Mouse (Mus musculus) heart, adult 8-10 months (tissue): ENCODE measurements around the gene Saa4. TPM values are rescaled to one million over a fixed set of nuclear protein-coding genes. Genes with fewer than 3 reads are reported as not detected.
A peak's percentile ranks its signal among the peaks of the same experiment; 100 is the strongest.
"Not testable (repeated sequence)": the region's sequence is repeated elsewhere in the genome, so short reads cannot be mapped to it uniquely, and the experiment has no call there.

ENCODE experiments used
- DNase-seq: peaks from one replicate; pipeline ENCODE4 v3.0.0; 2022; ENCODE audit warnings: low spot score
- total RNA-seq, 4 experiments: library from RNA; stranded (reverse); gene quantifications; 2 replicates each; pipeline ENCODE4 v1.2.4; 2022

Gene Saa4
- total RNA-seq, 4 experiments from 2014 or later: not detected

- peak; percentile 23 for DNase-seq
These were observed 15.5 kb downstream of the Saa4 start for GRCm38 (mm10) chr7:46716897-46717296.

GRCm38 (mm10) chr7:46715600-46715999, 16.8 kb downstream of the Saa4 start, which contains the start of gene Saa3:
TSS of gene Saa3 (minus strand) at chr7:46715700.
- DNase-seq: no peak

- DNase-seq: peak; percentile 50
These were observed 17.9 kb downstream of the Saa4 start for GRCm38 (mm10) chr7:46714518-46714917.

DNA sequence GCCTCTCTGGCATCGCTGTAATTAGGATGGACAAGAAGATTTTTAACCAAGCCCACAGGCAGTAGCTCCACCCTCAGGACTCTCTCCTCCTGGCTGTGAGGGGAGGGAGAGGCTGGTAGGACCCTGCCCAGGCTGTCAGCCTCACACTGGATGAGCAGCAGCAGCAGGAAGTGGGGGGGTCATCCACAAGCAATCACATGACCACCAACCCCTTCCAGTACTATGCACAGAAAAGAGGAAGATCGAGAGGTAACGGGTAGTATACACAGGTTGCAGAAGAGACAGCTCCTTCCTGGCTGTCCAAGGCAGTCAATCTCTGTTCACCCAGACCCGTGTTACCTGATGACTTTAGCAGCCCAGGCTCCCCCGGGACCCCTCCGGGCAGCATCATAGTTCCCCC, 20.2 kb downstream of the Saa4 start:
- no peak for DNase-seq

DNA sequence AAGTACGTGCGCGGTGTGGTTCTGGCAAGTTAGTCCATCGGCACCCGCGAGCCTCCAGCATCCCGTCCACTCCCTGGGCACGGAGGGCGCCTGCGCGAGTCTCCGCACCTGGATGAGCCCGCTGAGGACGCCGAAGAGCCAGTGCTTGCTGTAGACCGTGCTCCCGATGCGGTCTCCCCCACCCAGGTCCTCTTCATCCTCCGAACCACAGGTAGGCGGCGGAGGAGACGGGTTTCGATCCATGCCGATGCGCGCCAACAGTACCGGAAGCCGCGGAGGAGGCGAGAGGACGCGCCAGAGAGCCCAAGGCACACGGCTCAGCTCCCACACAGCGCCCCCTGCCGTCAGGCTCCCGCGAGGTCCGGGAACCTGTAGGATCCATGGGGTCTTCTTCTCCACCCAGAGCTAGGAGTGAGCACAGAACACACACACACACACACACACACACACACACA, 22.0 kb downstream of the Saa4 start, which contains the start of gene Saal1:
Saal1 (minus strand) TSS at position 291 of the 455 bp plus-strand sequence.
- DNase-seq: peak; percentile 68

- DNase-seq: no peak
These were observed 31.8 kb downstream of the Saa4 start for GRCm38 (mm10) chr7:46700521-46701025.

GRCm38 (mm10) chr7:46696754-46697153, 35.6 kb downstream of the Saa4 start:
- no peak for DNase-seq

GRCm38 (mm10) chr7:46686827-46687226, 45.6 kb downstream of the Saa4 start:
- DNase-seq: no peak

GRCm38 (mm10) chr7:46680732-46681131, 51.7 kb downstream of the Saa4 start:
- no peak for DNase-seq

DNA sequence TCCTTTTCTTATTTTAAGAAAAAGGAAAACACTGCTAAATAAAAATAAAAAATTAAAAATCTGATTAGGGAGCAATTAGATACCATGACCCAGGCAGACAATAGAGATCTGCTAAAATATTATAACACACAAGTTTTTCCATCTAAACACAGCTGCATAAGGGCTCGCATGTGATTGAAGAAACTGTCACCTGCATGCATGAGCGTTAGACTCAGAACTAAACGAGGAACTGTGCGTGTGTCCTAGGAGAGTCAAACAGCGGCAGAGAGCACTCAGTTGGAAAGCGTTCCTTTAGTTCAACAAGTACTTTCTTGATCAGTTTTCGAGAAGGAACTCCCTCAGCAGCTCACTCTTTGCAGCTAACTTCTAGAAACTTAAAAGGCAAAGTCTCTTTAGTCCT, 53.4 kb downstream of the Saa4 start:
- DNase-seq: not testable (repeated sequence)

GRCm38 (mm10) chr7:46678417-46678816, 54.0 kb downstream of the Saa4 start:
- no peak for DNase-seq

Other genes starting within 250 kb of the Saa4 start
- 1 to 10 TPM; 3.9 to 6.9 (median 5.0) TPM for gene Sergef, start 92.8 kb downstream of the Saa4 start, total RNA-seq
- not detected for gene Tph1, start 60.1 kb downstream of the Saa4 start, total RNA-seq
- 1 to 10 TPM; 3.6 to 4.5 (median 3.9) TPM for gene Saal1, start 21.9 kb downstream of the Saa4 start, total RNA-seq
- gene Saa3, start 16.9 kb downstream of the Saa4 start, total RNA-seq: 1 to 10 TPM in 2 of 4 experiments, under 1 TPM in 1, not detected in 1; 0.63 to 9.2 (median 2.1) TPM
- not detected for gene Saa1, start 10.4 kb upstream of the Saa4 start, total RNA-seq
- not detected for gene Saa2, start 19.2 kb upstream of the Saa4 start, total RNA-seq
- gene Hps5, start 63.5 kb upstream of the Saa4 start, total RNA-seq: 10 to 100 TPM in 1 of 4 experiments, 1 to 10 TPM in 3; 8.0 to 10.3 (median 9.4) TPM
- gene Gtf2h1, start 63.5 kb upstream of the Saa4 start, total RNA-seq: 10 to 100 TPM; 13.7 to 18.5 (median 15.9) TPM
- 100 to 1,000 TPM; 719 to 878 (median 816) TPM for gene Ldha, start 108.9 kb upstream of the Saa4 start, total RNA-seq
- not detected for gene Ldhc, start 128.6 kb upstream of the Saa4 start, total RNA-seq
- gene Tsg101, start 187.4 kb upstream of the Saa4 start, total RNA-seq: 10 to 100 TPM; 57.8 to 72.1 (median 60.1) TPM
- gene Uevld, start 225.9 kb upstream of the Saa4 start, total RNA-seq: 10 to 100 TPM; 10.1 to 14.9 (median 12.7) TPM